ENCODE assay signal across 8 mouse cellular contexts in genomic region chr17:25014841-25015570, GRCm38 (mm10). TPM values are rescaled to one million over a fixed set of nuclear protein-coding genes. Genes with fewer than 3 reads are reported as not detected.
DNase-seq lines count a peak whose midpoint lies in the region; ATAC-seq and TF ChIP-seq lines count a peak whose summit lies in the region.

No protein-coding gene starts in this region.

- peak overlapping the region; percentile 100 for H3K4me3 ChIP-seq in forebrain, embryonic 16.5 days (replicated peaks; ENCODE audit: low read length)
- peak overlapping the region; percentile 90 for H3K4me3 ChIP-seq in hindbrain, embryonic 10.5 days

- H3K36me3 ChIP-seq in forebrain, embryonic 16.5 days (ENCODE audit: control insufficient read depth, insufficient read depth), result peaks cover 11% of the 10 kb centered on the region
- peaks cover 44% of the 10 kb centered on the region for H3K36me3 ChIP-seq in hindbrain, embryonic 10.5 days

- H3K4me1 ChIP-seq in forebrain, embryonic 16.5 days (replicated peaks; ENCODE audit: control insufficient read depth, insufficient read depth, low read length), result peaks cover 21% of the 10 kb centered on the region
- peaks cover 21% of the 10 kb centered on the region for H3K4me1 ChIP-seq in hindbrain, embryonic 10.5 days (replicated peaks)

- peak overlapping the region; percentile 84 for H3K27ac ChIP-seq in forebrain, embryonic 16.5 days (ENCODE audit: low read length)
- H3K27ac ChIP-seq in hindbrain, embryonic 10.5 days, result peak overlapping the region; percentile 98

- under 1% methylated on average over 39 of the region's 39 CpGs for WGBS in forebrain, embryonic 16.5 days
- WGBS in hindbrain, embryonic 10.5 days, result under 1% methylated on average over 39 of the region's 39 CpGs

- DNase-seq in cerebellum, adult 11 months, result peak; percentile 40
- DNase-seq in brain, embryonic 14.5 days (ENCODE audit: low read depth), result peak; percentile 31
- peak; percentile 42 for DNase-seq in hindbrain, embryonic 10.5 days (ENCODE audit: low spot score)
- DNase-seq in layer of hippocampus, postnatal 10 days (ENCODE audit: low spot score in 2 of 2), result peak; percentile 43 to 56
- peak; percentile 65 to 66 for DNase-seq in lung, postnatal 4 days
- DNase-seq in spleen, postnatal 36 days (ENCODE audit: low spot score in 2 of 2), result peak; percentile 14 to 22

- H3K27me3 ChIP-seq in forebrain, embryonic 16.5 days (replicated peaks; ENCODE audit: control insufficient read depth, insufficient read depth, low read length), result no peaks in the 10 kb centered on the region
- H3K27me3 ChIP-seq in hindbrain, embryonic 10.5 days (ENCODE audit: insufficient read depth, poor library complexity, severe bottlenecking), result no peaks in the 10 kb centered on the region

- TF ChIP-seq POLR2A in brain, embryonic 14.5 days (IDR thresholded peaks at IDR 0.05; ENCODE audit: borderline replicate concordance, extremely low read depth, insufficient read depth, insufficient read length, poor library complexity, severe bottlenecking), result no peak

- no peak for ATAC-seq in cerebellum, adult (ENCODE audit: insufficient number of reproducible peaks, low FRiP score, low TSS enrichment)
- no peak; the same call in 1 of the 2 replicates for ATAC-seq in forebrain, embryonic 16.5 days

- no peaks in the 10 kb centered on the region for H3K9me3 ChIP-seq in forebrain, embryonic 16.5 days (ENCODE audit: control insufficient read depth, low read length)
- no peaks in the 10 kb centered on the region for H3K9me3 ChIP-seq in hindbrain, embryonic 10.5 days

- H3K9ac ChIP-seq in forebrain, embryonic 16.5 days (replicated peaks; ENCODE audit: low read depth, low read length), result peak overlapping the region; percentile 92

- peak overlapping the region; percentile 96 for H3K4me2 ChIP-seq in forebrain, embryonic 16.5 days (ENCODE audit: low read length)

- no peak for TF ChIP-seq CTCF in brain, embryonic 14.5 days (IDR thresholded peaks at IDR 0.05; ENCODE audit: borderline replicate concordance, extremely low read depth, insufficient read depth, insufficient read length)

RNA-seq across cellular contexts. Expression of gene Cramp1l, which starts 0.6 kb away (rescaled TPM):
- 31.4 and 31.9 TPM in 2 replicates for polyA plus RNA-seq in brain, embryonic 14.5 days (2012; rRNA removed)
- 5.9 and 6.8 TPM in 2 replicates for polyA plus RNA-seq in forebrain, embryonic 16.5 days (2015; fragmentation: Nextera tagmentation; extraction: Ambion mirVana)
- 7.9 and 9.1 TPM in 2 replicates for polyA plus RNA-seq in hindbrain, embryonic 10.5 days (2016; fragmentation: Nextera tagmentation; extraction: Ambion mirVana)
- total RNA-seq in layer of hippocampus, postnatal 10 days (2021), result 10 to 100 TPM; 27.2 to 28.9 TPM

RNA-seq across cellular contexts. Expression of gene Ift140, which starts 0.9 kb away (rescaled TPM):
- 22.9 and 23.9 TPM in 2 replicates for polyA plus RNA-seq in brain, embryonic 14.5 days (2012; rRNA removed)
- 26.6 and 28.4 TPM in 2 replicates for polyA plus RNA-seq in forebrain, embryonic 16.5 days (2015; fragmentation: Nextera tagmentation; extraction: Ambion mirVana)
- polyA plus RNA-seq in hindbrain, embryonic 10.5 days (2016; fragmentation: Nextera tagmentation; extraction: Ambion mirVana), result 25.1 and 31.7 TPM in 2 replicates
- total RNA-seq in layer of hippocampus, postnatal 10 days (2021), result 10 to 100 TPM; 25.6 to 30.1 TPM

RNA-seq across cellular contexts. Expression of gene Jpt2, which starts 54.5 kb away (rescaled TPM):
- polyA plus RNA-seq in brain, embryonic 14.5 days (2012; rRNA removed), result 62.9 and 65.5 TPM in 2 replicates
- 95.4 and 99.1 TPM in 2 replicates for polyA plus RNA-seq in forebrain, embryonic 16.5 days (2015; fragmentation: Nextera tagmentation; extraction: Ambion mirVana)
- 358 and 426 TPM in 2 replicates for polyA plus RNA-seq in hindbrain, embryonic 10.5 days (2016; fragmentation: Nextera tagmentation; extraction: Ambion mirVana)
- total RNA-seq in layer of hippocampus, postnatal 10 days (2021), result 10 to 100 TPM; 13.0 to 14.1 TPM
